Comparison of ENCODE assay signal across 8 mouse cellular contexts in the genomic region with DNA sequence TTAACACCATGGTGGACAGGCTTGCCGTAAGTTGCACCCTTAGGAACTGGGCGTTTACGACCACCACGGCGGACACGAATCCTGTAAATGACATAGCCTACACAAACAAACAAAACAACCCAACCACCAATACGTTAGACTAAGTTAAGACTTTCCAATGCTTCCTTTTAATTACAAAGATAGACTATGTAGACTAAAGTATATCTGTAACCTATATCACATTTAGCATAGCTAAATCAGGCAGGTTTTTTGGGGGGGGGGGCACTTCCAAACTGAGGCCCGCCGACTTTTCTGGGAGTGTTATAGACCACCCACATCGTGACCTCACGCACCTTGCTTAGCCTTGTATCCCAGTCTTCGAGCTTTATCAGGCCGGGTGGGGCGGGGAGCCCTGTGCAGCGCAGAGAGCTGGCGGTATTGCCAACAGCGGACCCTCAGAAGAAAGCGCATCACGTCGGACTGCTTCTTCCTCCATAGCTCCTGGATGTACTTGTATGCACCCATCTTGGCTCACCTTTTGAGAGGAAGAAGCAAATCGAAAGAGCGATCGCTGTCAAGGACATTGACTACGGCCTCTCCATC. TPM values are rescaled to one million over a fixed set of nuclear protein-coding genes. Genes with fewer than 3 reads are reported as not detected.
DNase-seq lines count a peak whose midpoint lies in the region; ATAC-seq and TF ChIP-seq lines count a peak whose summit lies in the region.
"Not testable (repeated sequence)": the region's sequence is repeated elsewhere in the genome, so short reads cannot be mapped to it uniquely, and the experiment has no call there.

No protein-coding gene starts in this region.

- TF ChIP-seq CTCF in C2C12 (IDR thresholded peaks at IDR 0.05; ENCODE audit: control insufficient read depth, insufficient read depth, insufficient read length); liver, adult 2 months (IDR thresholded peaks at IDR 0.05; ENCODE audit: low read depth, low read length): not testable (repeated sequence)

- peak overlapping the region; percentile 100 for H3ac ChIP-seq in C2C12 (ENCODE audit: control insufficient read depth, insufficient read length, low read depth)

- not testable (repeated sequence) for ATAC-seq in forebrain, embryonic 11.5 days (replicated peaks; ENCODE audit: low FRiP score); heart, embryonic 15.5 days (replicated peaks; ENCODE audit: insufficient number of reproducible peaks, insufficient read depth, low FRiP score, low read depth); intestine, embryonic 16.5 days
- ATAC-seq in neural tube, embryonic 15.5 days (ENCODE audit: low FRiP score), result peak; percentile 14; the same call in 1 of the 2 replicates

- H3K9me3 ChIP-seq in forebrain, embryonic 11.5 days (ENCODE audit: control insufficient read depth, low read length); heart, embryonic 15.5 days (replicated peaks); intestine, embryonic 16.5 days (ENCODE audit: control insufficient read depth, low read length); neural tube, embryonic 15.5 days (replicated peaks): not testable (repeated sequence)

- peaks cover 39% of the 10 kb centered on the region for H3K36me3 ChIP-seq in C2C12 (ENCODE audit: control insufficient read depth, insufficient read depth)
- not testable (repeated sequence) for H3K36me3 ChIP-seq in forebrain, embryonic 11.5 days (ENCODE audit: control insufficient read depth, insufficient read depth, low read length); intestine, embryonic 16.5 days (ENCODE audit: control insufficient read depth, insufficient read depth, low read length)
- H3K36me3 ChIP-seq in heart, embryonic 15.5 days, result peaks cover 23% of the 10 kb centered on the region
- H3K36me3 ChIP-seq in liver, adult 2 months (ENCODE audit: control insufficient read depth, insufficient read depth, low read length), result peaks cover 16% of the 10 kb centered on the region
- H3K36me3 ChIP-seq in neural tube, embryonic 15.5 days, result peaks cover 22% of the 10 kb centered on the region

- WGBS in forebrain, embryonic 11.5 days, result under 1% methylated on average over 18 of the region's 24 CpGs
- under 1% methylated on average over 24 of the region's 24 CpGs for WGBS in heart, embryonic 15.5 days
- 0% methylated on average over 22 of the region's 24 CpGs for WGBS in intestine, embryonic 16.5 days
- WGBS in liver, adult 2 months, result under 1% methylated on average over 24 of the region's 24 CpGs
- WGBS in neural tube, embryonic 15.5 days, result 2% methylated on average over 24 of the region's 24 CpGs

- H3K4me3 ChIP-seq in C2C12 (ENCODE audit: insufficient read depth, poor library complexity, severe bottlenecking), result peak overlapping the region; percentile 93
- H3K4me3 ChIP-seq in brown adipose tissue, adult 24 weeks (ENCODE audit: insufficient read depth, low read depth, low read length), result peak overlapping the region; percentile 85
- H3K4me3 ChIP-seq in forebrain, embryonic 11.5 days (ENCODE audit: low read depth, low read length), result peak overlapping the region; percentile 93
- peak overlapping the region; percentile 76 for H3K4me3 ChIP-seq in heart, embryonic 15.5 days
- peak overlapping the region; percentile 89 for H3K4me3 ChIP-seq in intestine, embryonic 16.5 days (ENCODE audit: low read length)
- H3K4me3 ChIP-seq in liver, adult 2 months (ENCODE audit: insufficient read depth, low read depth, low read length), result peak overlapping the region; percentile 90
- peak overlapping the region; percentile 83 for H3K4me3 ChIP-seq in neural tube, embryonic 15.5 days (replicated peaks)

- H3K9ac ChIP-seq in forebrain, embryonic 11.5 days (ENCODE audit: low read length), result peak overlapping the region; percentile 98
- peak overlapping the region; percentile 89 for H3K9ac ChIP-seq in heart, embryonic 15.5 days
- H3K9ac ChIP-seq in intestine, embryonic 16.5 days (ENCODE audit: low read depth, low read length), result peak overlapping the region; percentile 98
- peak overlapping the region; percentile 89 for H3K9ac ChIP-seq in liver, adult 2 months (ENCODE audit: low read depth, low read length)
- H3K9ac ChIP-seq in neural tube, embryonic 15.5 days (replicated peaks), result peak overlapping the region; percentile 92

- H3K4me1 ChIP-seq in brown adipose tissue, adult 24 weeks (ENCODE audit: control insufficient read depth, insufficient read depth, insufficient read length, low read length); forebrain, embryonic 11.5 days (replicated peaks; ENCODE audit: control insufficient read depth, insufficient read depth, low read length); intestine, embryonic 16.5 days (ENCODE audit: control insufficient read depth, insufficient read depth, low read length); liver, adult 2 months (ENCODE audit: control insufficient read depth, insufficient read depth, low read length): not testable (repeated sequence)
- peaks cover 10% of the 10 kb centered on the region; the same call in 1 of the 2 replicates for H3K4me1 ChIP-seq in heart, embryonic 15.5 days (replicated peaks)
- peaks cover 26% of the 10 kb centered on the region for H3K4me1 ChIP-seq in neural tube, embryonic 15.5 days

- H3K4me2 ChIP-seq in forebrain, embryonic 11.5 days (ENCODE audit: low read depth, low read length, severe bottlenecking), result peak overlapping the region; percentile 60
- peak overlapping the region; percentile 69 for H3K4me2 ChIP-seq in heart, embryonic 15.5 days
- H3K4me2 ChIP-seq in intestine, embryonic 16.5 days (ENCODE audit: low read depth, low read length), result peak overlapping the region; percentile 72
- H3K4me2 ChIP-seq in neural tube, embryonic 15.5 days, result peak overlapping the region; percentile 69

- not testable (repeated sequence) for H3K27ac ChIP-seq in brown adipose tissue, adult 24 weeks (replicated peaks; ENCODE audit: low read depth, low read length)
- peak overlapping the region; percentile 59; the same call in 1 of the 2 replicates for H3K27ac ChIP-seq in forebrain, embryonic 11.5 days (ENCODE audit: low read depth, low read length)
- peak overlapping the region; percentile 85 for H3K27ac ChIP-seq in heart, embryonic 15.5 days
- H3K27ac ChIP-seq in intestine, embryonic 16.5 days (ENCODE audit: low read length), result peak overlapping the region; percentile 82
- peak overlapping the region; percentile 36 for H3K27ac ChIP-seq in liver, adult 2 months (replicated peaks; ENCODE audit: insufficient read depth, low read depth, low read length)
- peak overlapping the region; percentile 90 for H3K27ac ChIP-seq in neural tube, embryonic 15.5 days (replicated peaks)

- peak; percentile 56 for DNase-seq in forebrain, embryonic 11.5 days (ENCODE audit: low spot score)
- not testable (repeated sequence) for DNase-seq in liver, adult 2 months (ENCODE audit: extremely low read depth, low read depth, low spot score)
- DNase-seq in mesoderm, embryonic 11.5 days (ENCODE audit: low read depth, low spot score), result peak; percentile 33

- H3K79me3 ChIP-seq in C2C12 (ENCODE audit: low read depth), result peaks cover 31% of the 10 kb centered on the region

- not testable (repeated sequence) for H3K27me3 ChIP-seq in C2C12 (ENCODE audit: control insufficient read depth, insufficient read depth, insufficient read length); forebrain, embryonic 11.5 days (ENCODE audit: control insufficient read depth, insufficient read depth, low read length); heart, embryonic 15.5 days; intestine, embryonic 16.5 days (replicated peaks; ENCODE audit: control insufficient read depth, insufficient read depth, low read length); liver, adult 2 months (ENCODE audit: control insufficient read depth, insufficient read depth, low read length); neural tube, embryonic 15.5 days (replicated peaks)

- H3K79me2 ChIP-seq in C2C12 (ENCODE audit: control insufficient read depth, insufficient read depth), result peaks cover 51% of the 10 kb centered on the region
- H3K79me2 ChIP-seq in liver, adult 2 months (ENCODE audit: control insufficient read depth, insufficient read depth, low read length), result not testable (repeated sequence)

- TF ChIP-seq POLR2A in liver, adult 2 months (IDR thresholded peaks at IDR 0.05; ENCODE audit: extremely low read depth, insufficient read depth, low read length), result not testable (repeated sequence)

RNA-seq across cellular contexts. Expression of gene Nkiras1, which starts 0.9 kb away (rescaled TPM):
- polyA plus RNA-seq in C2C12 (2012; fragmentation: generic; extraction: Trizol), result 5.0 TPM
- polyA plus RNA-seq in brown adipose tissue, adult 24 weeks (2012; ENCODE audit: insufficient read depth, insufficient read length, missing spikeins), result 49.4 and 60.7 TPM in 2 replicates
- 12.6 and 13.8 TPM in 2 replicates for polyA plus RNA-seq in forebrain, embryonic 11.5 days (2014; fragmentation: Nextera tagmentation; extraction: Ambion mirVana)
- polyA plus RNA-seq in heart, embryonic 15.5 days (2015; fragmentation: Nextera tagmentation; extraction: Ambion mirVana), result 21.3 and 22.0 TPM in 2 replicates
- polyA plus RNA-seq in intestine, embryonic 16.5 days (2015; fragmentation: Nextera tagmentation; extraction: Ambion mirVana), result 14.5 and 15.9 TPM in 2 replicates
- 13.4 and 16.8 TPM in 2 replicates for total RNA-seq in liver, adult 2 months (2014; rRNA removed)
- polyA plus RNA-seq in liver, adult 2 months (2012; rRNA removed), result 6.4 and 7.5 TPM in 2 replicates
- 60.9 and 70.3 TPM in 2 replicates for polyA plus RNA-seq in neural tube, embryonic 15.5 days (2015; fragmentation: Nextera tagmentation; extraction: Ambion mirVana)

RNA-seq across cellular contexts. Expression of gene Rpl15, which starts 1.2 kb away (rescaled TPM):
- polyA plus RNA-seq in C2C12 (2012; fragmentation: generic; extraction: Trizol), result 2,333 TPM
- 276 and 397 TPM in 2 replicates for polyA plus RNA-seq in brown adipose tissue, adult 24 weeks (2012; ENCODE audit: insufficient read depth, insufficient read length, missing spikeins)
- 397 and 414 TPM in 2 replicates for polyA plus RNA-seq in forebrain, embryonic 11.5 days (2014; fragmentation: Nextera tagmentation; extraction: Ambion mirVana)
- polyA plus RNA-seq in heart, embryonic 15.5 days (2015; fragmentation: Nextera tagmentation; extraction: Ambion mirVana), result 211 and 248 TPM in 2 replicates
- polyA plus RNA-seq in intestine, embryonic 16.5 days (2015; fragmentation: Nextera tagmentation; extraction: Ambion mirVana), result 349 and 396 TPM in 2 replicates
- total RNA-seq in liver, adult 2 months (2014; rRNA removed), result 138 and 173 TPM in 2 replicates
- polyA plus RNA-seq in liver, adult 2 months (2012; rRNA removed), result 169 and 170 TPM in 2 replicates
- 264 and 298 TPM in 2 replicates for polyA plus RNA-seq in neural tube, embryonic 15.5 days (2015; fragmentation: Nextera tagmentation; extraction: Ambion mirVana)

RNA-seq across cellular contexts. Expression of gene Nr1d2, which starts 31.1 kb away (rescaled TPM):
- 5.6 TPM for polyA plus RNA-seq in C2C12 (2012; fragmentation: generic; extraction: Trizol)
- polyA plus RNA-seq in brown adipose tissue, adult 24 weeks (2012; ENCODE audit: insufficient read depth, insufficient read length, missing spikeins), result 23.8 and 30.8 TPM in 2 replicates
- polyA plus RNA-seq in forebrain, embryonic 11.5 days (2014; fragmentation: Nextera tagmentation; extraction: Ambion mirVana), result 5.5 and 6.3 TPM in 2 replicates
- 11.3 and 11.5 TPM in 2 replicates for polyA plus RNA-seq in heart, embryonic 15.5 days (2015; fragmentation: Nextera tagmentation; extraction: Ambion mirVana)
- polyA plus RNA-seq in intestine, embryonic 16.5 days (2015; fragmentation: Nextera tagmentation; extraction: Ambion mirVana), result 3.6 and 3.8 TPM in 2 replicates
- 94.3 and 101 TPM in 2 replicates for total RNA-seq in liver, adult 2 months (2014; rRNA removed)
- 6.9 and 8.3 TPM in 2 replicates for polyA plus RNA-seq in liver, adult 2 months (2012; rRNA removed)
- polyA plus RNA-seq in neural tube, embryonic 15.5 days (2015; fragmentation: Nextera tagmentation; extraction: Ambion mirVana), result 5.6 and 6.1 TPM in 2 replicates
